Mouse (Mus musculus) heart, embryonic 16.5 days (tissue): ENCODE data around the gene Trarg1. TPM values are rescaled to one million over a fixed set of nuclear protein-coding genes. Genes with fewer than 3 reads are reported as not detected.

Experiments
- ATAC-seq: fragments of 200-750 bp; cut with Nextera tagmentation; replicated peaks from 2 replicates; pipeline ENCODE4 v1.8.0; 2017; ENCODE audit warnings: moderate number of reproducible peaks; ENCODE audit not compliant: insufficient read depth, low FRiP score; ENCODE audit errors: extremely low read depth
- H3K27ac ChIP-seq: fragments of 300-500 bp; sonication (generic); 2 replicates; pipeline ENCODE4 v1.5.1; 2014; ENCODE audit warnings: mild to moderate bottlenecking, low read length, control low read depth, moderate library complexity
- H3K27me3 ChIP-seq: fragments of 300-500 bp; sonication (generic); 2 replicates; pipeline ENCODE4 v1.6.1; 2014; ENCODE audit warnings: low read length, mixed read lengths; ENCODE audit not compliant: control insufficient read depth, insufficient read depth
- H3K36me3 ChIP-seq: fragments of 300-500 bp; sonication (generic); 2 replicates; pipeline ENCODE4 v1.6.1; 2014; ENCODE audit not compliant: control insufficient read depth, insufficient read depth
- H3K4me1 ChIP-seq: fragments of 300-500 bp; sonication (generic); 2 replicates; pipeline ENCODE4 v1.6.1; 2014; ENCODE audit warnings: low read length, mixed read lengths; ENCODE audit not compliant: control insufficient read depth, insufficient read depth
- H3K4me2 ChIP-seq: fragments of 300-500 bp; sonication (generic); 2 replicates; pipeline ENCODE4 v1.6.1; 2014; ENCODE audit warnings: low read depth, mild to moderate bottlenecking, control low read depth, low read length
- H3K4me3 ChIP-seq: fragments of 300-500 bp; sonication (generic); 2 replicates; pipeline ENCODE4 v1.5.1; 2014; ENCODE audit warnings: mild to moderate bottlenecking, control low read depth, low read length
- H3K9ac ChIP-seq: fragments of 300-500 bp; sonication (generic); 2 replicates; pipeline ENCODE4 v1.6.1; 2014; ENCODE audit warnings: low read length, control low read depth
- H3K9me3 ChIP-seq: fragments of 300-500 bp; sonication (generic); replicated peaks from 2 replicates; pipeline ENCODE4 v1.6.1; 2016; ENCODE audit warnings: low read length; ENCODE audit not compliant: control insufficient read depth
- WGBS: fragments of 180-500 bp; shearing (Covaris S2); extraction: QIAGEN DNeasy Blood & Tissue Kit; methylation state at CpG from one replicate; pipeline ENCODE4 v1.1.7; 2014; 5-methylcytosine and 5-hydroxymethylcytosine counted together
- polyA plus RNA-seq: library from polyadenylated mRNA; unstranded; fragments of >200 nt; fragmentation: Nextera tagmentation; extraction: Ambion mirVana; gene quantifications from 2 replicates; pipeline ENCODE4 v1.2.1, GENCODE M21; 2015

Trarg1 gene
- polyA plus RNA-seq, 1 experiment from 2014 or later, result 0.51 TPM

DNA sequence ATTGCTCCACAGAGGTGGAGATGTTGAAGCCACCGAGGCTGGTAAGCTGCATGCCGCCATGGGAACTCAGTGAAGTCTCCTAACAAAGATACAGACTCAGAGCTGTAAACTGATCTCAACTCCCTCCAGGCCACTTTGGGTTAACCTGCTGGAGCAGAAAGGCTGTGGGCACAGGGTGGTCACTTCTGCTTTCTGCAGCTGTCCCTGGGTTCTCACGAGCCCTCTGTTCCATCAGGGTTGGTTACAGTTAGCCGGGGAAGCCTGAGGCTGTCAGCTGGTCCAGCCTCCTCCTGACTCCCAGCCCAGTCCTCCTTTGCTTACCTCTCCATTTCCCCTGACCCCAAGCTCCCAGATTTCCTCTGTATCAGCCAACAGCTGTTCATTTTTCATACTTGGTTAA lies 11.8 kb upstream of the Trarg1 start:
- WGBS, result 22% methylated on average over 4 of the region's 4 CpGs

DNA sequence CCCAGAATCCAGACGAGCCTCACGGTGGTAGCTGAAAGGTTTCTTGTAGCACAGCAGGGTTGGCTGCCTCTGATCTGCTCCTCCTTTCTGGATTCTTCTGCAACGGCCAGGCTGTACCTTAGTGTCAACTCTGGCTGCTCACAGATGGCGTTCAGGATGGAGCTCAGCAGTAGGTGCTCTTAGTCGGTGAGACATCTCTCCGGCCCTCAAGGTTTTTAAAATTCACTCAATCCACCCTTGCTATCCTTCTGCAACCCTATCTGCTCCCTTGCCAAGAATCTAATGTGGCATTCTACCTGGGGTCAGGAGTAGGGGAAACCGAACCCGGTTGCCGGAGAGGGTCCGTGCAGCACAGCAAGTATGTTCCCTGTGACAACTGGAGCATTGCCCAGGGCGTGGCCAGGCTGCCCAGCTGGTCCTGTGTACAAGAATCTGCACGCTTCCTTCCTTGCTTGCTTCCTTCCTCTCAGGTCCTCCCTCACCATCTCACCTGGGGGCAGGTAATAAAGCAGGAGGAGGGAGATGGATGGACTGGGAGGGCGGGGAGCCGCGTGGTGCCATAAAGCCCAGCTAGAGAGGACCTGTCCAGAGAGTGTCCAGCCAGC lies 7.6 kb upstream of the Trarg1 start, which contains the start of gene Bhlha9:
Gene Bhlha9 (plus strand): TSS at position 600 of the 605 bp plus-strand sequence.
- peak within 1 kb of the TSS; percentile 55 for H3K4me2 ChIP-seq
- no peaks in the 10 kb centered on the region for H3K9me3 ChIP-seq
- H3K4me1 ChIP-seq, result peaks cover 6% of the 10 kb centered on the region
- no peak within 1 kb of the TSS for H3K27ac ChIP-seq
- H3K36me3 ChIP-seq, result no peaks in the 10 kb centered on the region
- ATAC-seq, result no peak
- no peak within 1 kb of the TSS for H3K9ac ChIP-seq
- peak within 1 kb of the TSS; percentile 42 for H3K4me3 ChIP-seq
- WGBS, result 62% methylated on average over 15 of the region's 15 CpGs
- H3K27me3 ChIP-seq, result peaks cover 60% of the 10 kb centered on the region

More for the DNA sequence above, 11.8 kb upstream of the Trarg1 start:
- Histone ChIP-seq H3K4me1 (peaks cover 8% of the 10 kb centered on the region), H3K4me3 (no peak overlapping the region), H3K27me3 (peaks cover 69% of the 10 kb centered on the region), H3K9ac (no peak overlapping the region), H3K27ac (no peak overlapping the region), H3K4me2 (no peak overlapping the region), H3K36me3 (no peaks in the 10 kb centered on the region), H3K9me3 (no peaks in the 10 kb centered on the region)
- no peak for ATAC-seq

- H3K27me3 ChIP-seq, result peaks cover 54% of the 10 kb centered on the region
- no peaks in the 10 kb centered on the region for H3K9me3 ChIP-seq
- H3K4me1 ChIP-seq, result peaks cover 6% of the 10 kb centered on the region
- H3K4me3 ChIP-seq, result peak overlapping the region; percentile 42
- no peak overlapping the region for H3K27ac ChIP-seq
- no peaks in the 10 kb centered on the region for H3K36me3 ChIP-seq
- H3K4me2 ChIP-seq, result peak overlapping the region; percentile 55
- WGBS, result 3% methylated on average over 64 of the region's 64 CpGs
- no peak for ATAC-seq
- H3K9ac ChIP-seq, result no peak overlapping the region
Measured at GRCm38 (mm10) chr11:76672561-76673384, 6.8 kb upstream of the Trarg1 start.

GRCm38 (mm10) chr11:76674199-76674598 lies 5.4 kb upstream of the Trarg1 start:
- 44% methylated on average over 8 of the region's 8 CpGs for WGBS
- Histone ChIP-seq H3K27me3 (peaks cover 55% of the 10 kb centered on the region), H3K36me3 (no peaks in the 10 kb centered on the region), H3K9me3 (no peaks in the 10 kb centered on the region), H3K27ac (no peak overlapping the region), H3K4me3 (no peak overlapping the region), H3K4me1 (peaks cover 6% of the 10 kb centered on the region), H3K9ac (no peak overlapping the region), H3K4me2 (no peak overlapping the region)
- ATAC-seq, result no peak

- Histone ChIP-seq H3K9me3 (no peaks in the 10 kb centered on the region), H3K36me3 (no peaks in the 10 kb centered on the region), H3K4me1 (peaks cover 6% of the 10 kb centered on the region), H3K4me3 (no peak overlapping the region), H3K27ac (no peak overlapping the region), H3K4me2 (no peak overlapping the region), H3K27me3 (peaks cover 55% of the 10 kb centered on the region), H3K9ac (no peak overlapping the region)
- no peak for ATAC-seq
- WGBS, result 38% methylated on average over 4 of the region's 4 CpGs
Measured at GRCm38 (mm10) chr11:76674704-76675103, 4.9 kb upstream of the Trarg1 start.

GRCm38 (mm10) chr11:76685604-76686003 lies 6.0 kb downstream of the Trarg1 start:
- H3K27me3 ChIP-seq, result no peaks in the 10 kb centered on the region
- no peak for ATAC-seq
- no peaks in the 10 kb centered on the region for H3K36me3 ChIP-seq
- no peak overlapping the region for H3K27ac ChIP-seq
- WGBS, result 55% methylated on average over 2 of the region's 2 CpGs
- H3K4me3 ChIP-seq, result no peak overlapping the region
- H3K4me2 ChIP-seq, result no peak overlapping the region
- H3K4me1 ChIP-seq, result no peaks in the 10 kb centered on the region
- no peak overlapping the region for H3K9ac ChIP-seq
- H3K9me3 ChIP-seq, result no peaks in the 10 kb centered on the region

- H3K4me2 ChIP-seq, result no peak overlapping the region
- no peaks in the 10 kb centered on the region; the same call in 1 of the 2 replicates for H3K27me3 ChIP-seq
- no peaks in the 10 kb centered on the region for H3K9me3 ChIP-seq
- 63% methylated on average over 3 of the region's 3 CpGs for WGBS
- no peak overlapping the region for H3K27ac ChIP-seq
- no peak overlapping the region for H3K4me3 ChIP-seq
- no peak overlapping the region for H3K9ac ChIP-seq
- no peaks in the 10 kb centered on the region for H3K4me1 ChIP-seq
- no peak for ATAC-seq
- H3K36me3 ChIP-seq, result no peaks in the 10 kb centered on the region
Measured at GRCm38 (mm10) chr11:76692096-76692495, 12.5 kb downstream of the Trarg1 start.

- Histone ChIP-seq H3K4me3 (no peak overlapping the region), H3K36me3 (no peaks in the 10 kb centered on the region), H3K4me1 (no peaks in the 10 kb centered on the region), H3K27ac (no peak overlapping the region), H3K4me2 (peak overlapping the region; percentile 21; the same call in 1 of the 2 replicates), H3K9me3 (no peaks in the 10 kb centered on the region), H3K27me3 (no peaks in the 10 kb centered on the region; the same call in none of the 2 replicates), H3K9ac (no peak overlapping the region)
- WGBS, result 64% methylated on average over 6 of the region's 6 CpGs
- ATAC-seq, result no peak
Measured at GRCm38 (mm10) chr11:76695810-76696209, 16.2 kb downstream of the Trarg1 start.

GRCm38 (mm10) chr11:76699626-76700025 lies 20.0 kb downstream of the Trarg1 start:
- no peak overlapping the region for H3K27ac ChIP-seq
- no peaks in the 10 kb centered on the region for H3K36me3 ChIP-seq
- WGBS, result 44% methylated on average over 9 of the region's 9 CpGs
- H3K27me3 ChIP-seq, result no peaks in the 10 kb centered on the region; the same call in none of the 2 replicates
- H3K4me3 ChIP-seq, result peak overlapping the region; percentile 4; the same call in 1 of the 2 replicates
- ATAC-seq, result no peak
- H3K4me2 ChIP-seq, result peak overlapping the region; percentile 24
- H3K4me1 ChIP-seq, result no peaks in the 10 kb centered on the region
- H3K9ac ChIP-seq, result no peak overlapping the region
- H3K9me3 ChIP-seq, result no peaks in the 10 kb centered on the region
